Mouse (Mus musculus) olfactory bulb, adult 2 months (tissue): ENCODE measurements around the gene Per1.

Experiments
- CTCF ChIP-seq: fragments of 200-500 bp; IDR thresholded peaks from 2 replicates; pipeline ENCODE4 v1.5.1; 2012; ENCODE audit warnings: low read depth, mild to moderate bottlenecking, low read length, moderate library complexity; ENCODE audit not compliant: insufficient read depth
- POLR2A ChIP-seq: fragments of 200-500 bp; IDR thresholded peaks from 2 replicates; pipeline ENCODE4 v1.6.1; 2012; ENCODE audit warnings: mild to moderate bottlenecking, low read depth, low read length, moderate library complexity; ENCODE audit not compliant: insufficient read depth

DNA sequence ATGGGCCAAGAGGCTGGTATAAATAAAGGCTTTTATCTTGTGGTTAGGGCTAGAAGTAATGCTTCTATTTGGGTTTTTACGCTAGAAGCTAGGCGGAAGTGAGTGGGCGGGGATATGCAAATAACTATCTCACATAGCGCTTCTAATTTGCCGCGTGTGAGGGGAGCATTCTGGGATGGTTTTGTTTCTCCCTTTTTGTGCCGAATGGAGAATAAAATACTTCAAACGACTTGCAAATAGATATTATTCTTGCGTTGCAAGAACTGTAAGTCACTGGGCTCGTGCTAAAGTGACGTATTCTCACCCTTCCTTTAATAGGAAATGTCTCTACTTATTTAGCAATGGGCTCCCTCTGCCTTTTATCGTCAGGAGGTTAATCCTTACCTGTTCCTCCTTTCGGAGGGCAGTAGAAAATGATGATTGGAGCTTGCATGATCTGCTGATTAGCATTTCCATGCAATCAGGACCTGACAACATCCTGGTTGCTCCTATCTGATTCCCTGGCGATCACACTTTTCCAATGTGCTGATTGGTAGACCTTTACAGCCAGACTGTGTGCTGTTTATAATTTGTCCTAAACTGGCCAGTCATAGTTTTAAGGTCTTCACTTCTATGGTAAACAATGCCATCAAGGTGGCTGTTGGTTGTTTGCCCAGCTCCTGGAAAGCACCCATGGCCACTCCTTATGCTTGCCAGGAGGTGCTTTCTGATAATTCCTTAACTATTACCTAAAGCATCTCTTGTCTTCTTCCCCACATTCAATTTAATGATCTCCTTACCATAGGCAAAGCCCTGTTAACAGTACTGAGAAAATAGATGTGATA, 21.7 kb upstream of the Per1 start:
- no peak for TF ChIP-seq POLR2A
- TF ChIP-seq CTCF: no peak
